Comparison of ENCODE assay signal across 8 mouse cellular contexts in genomic region chr9:31176379-31177130, GRCm38 (mm10). TPM values are rescaled to one million over a fixed set of nuclear protein-coding genes. Genes with fewer than 3 reads are reported as not detected.
DNase-seq lines count a peak whose midpoint lies in the region; ATAC-seq lines count a peak whose summit lies in the region.

No protein-coding gene starts in this region.

- no peaks in the 10 kb centered on the region for H3K9me3 ChIP-seq in embryonic facial prominence, embryonic 15.5 days (replicated peaks)
- H3K9me3 ChIP-seq in heart, embryonic 11.5 days (replicated peaks; ENCODE audit: control insufficient read depth, low read length) = no peaks in the 10 kb centered on the region
- no peaks in the 10 kb centered on the region for H3K9me3 ChIP-seq in lung, embryonic 15.5 days

- H3K4me2 ChIP-seq in embryonic facial prominence, embryonic 15.5 days (replicated peaks) = no peak overlapping the region
- H3K4me2 ChIP-seq in heart, embryonic 11.5 days = no peak overlapping the region
- no peak overlapping the region for H3K4me2 ChIP-seq in lung, embryonic 15.5 days

- H3K27ac ChIP-seq in embryonic facial prominence, embryonic 15.5 days (replicated peaks) = peak overlapping the region; percentile 48; the same call in 1 of the 2 replicates
- H3K27ac ChIP-seq in heart, embryonic 11.5 days (ENCODE audit: low read depth, low read length) = peak overlapping the region; percentile 29; the same call in 1 of the 2 replicates
- H3K27ac ChIP-seq in lung, embryonic 15.5 days = peak overlapping the region; percentile 74

- H3K4me1 ChIP-seq in embryonic facial prominence, embryonic 15.5 days = peaks cover 23% of the 10 kb centered on the region
- peaks cover 32% of the 10 kb centered on the region for H3K4me1 ChIP-seq in heart, embryonic 11.5 days (ENCODE audit: control insufficient read depth, insufficient read depth, low read length)
- peaks cover 33% of the 10 kb centered on the region for H3K4me1 ChIP-seq in lung, embryonic 15.5 days

- no peak overlapping the region for H3K4me3 ChIP-seq in embryonic facial prominence, embryonic 15.5 days (replicated peaks)
- no peak overlapping the region for H3K4me3 ChIP-seq in heart, embryonic 11.5 days (ENCODE audit: low read depth, low read length)
- H3K4me3 ChIP-seq in lung, embryonic 15.5 days = no peak overlapping the region

- H3K9ac ChIP-seq in embryonic facial prominence, embryonic 15.5 days = no peak overlapping the region
- H3K9ac ChIP-seq in heart, embryonic 11.5 days (ENCODE audit: low read depth, low read length) = no peak overlapping the region
- no peak overlapping the region for H3K9ac ChIP-seq in lung, embryonic 15.5 days

- DNase-seq in 416B (ENCODE audit: low read depth) = peak; percentile 92
- DNase-seq in adrenal gland, adult 8-10 months = peak; percentile 96
- peak; percentile 79 to 85 for DNase-seq in kidney, postnatal 25 days
- peak; percentile 62 for DNase-seq in skeletal muscle tissue, adult 2 months (ENCODE audit: low read depth, low spot score)
- DNase-seq in thymus, postnatal 36 days = no peak

- WGBS in embryonic facial prominence, embryonic 15.5 days = 73% methylated on average over 8 of the region's 8 CpGs
- 62% methylated on average over 8 of the region's 8 CpGs for WGBS in heart, embryonic 11.5 days (ENCODE audit: insufficient replicate concordance)
- 64% methylated on average over 8 of the region's 8 CpGs for WGBS in lung, embryonic 15.5 days

- peaks cover 16% of the 10 kb centered on the region; the same call in 1 of the 2 replicates for H3K36me3 ChIP-seq in embryonic facial prominence, embryonic 15.5 days
- peaks cover 2% of the 10 kb centered on the region; the same call in 1 of the 2 replicates for H3K36me3 ChIP-seq in heart, embryonic 11.5 days (ENCODE audit: control insufficient read depth, insufficient read depth, low read length)
- H3K36me3 ChIP-seq in lung, embryonic 15.5 days = peaks cover 9% of the 10 kb centered on the region; the same call in 1 of the 2 replicates

- ATAC-seq in embryonic facial prominence, embryonic 15.5 days (ENCODE audit: insufficient number of reproducible peaks, low FRiP score, low TSS enrichment, low read depth) = peak; percentile 76; the same call in 1 of the 2 replicates
- peak; percentile 46; the same call in 1 of the 2 replicates for ATAC-seq in heart, embryonic 11.5 days (replicated peaks; ENCODE audit: insufficient number of reproducible peaks, low FRiP score, low TSS enrichment)
- ATAC-seq in lung, embryonic 15.5 days (ENCODE audit: borderline replicate concordance, extremely low read depth, low FRiP score, low TSS enrichment) = peak; percentile 64

- H3K27me3 ChIP-seq in embryonic facial prominence, embryonic 15.5 days = no peaks in the 10 kb centered on the region
- H3K27me3 ChIP-seq in heart, embryonic 11.5 days (ENCODE audit: control insufficient read depth, insufficient read depth, low read length) = no peaks in the 10 kb centered on the region
- no peaks in the 10 kb centered on the region for H3K27me3 ChIP-seq in lung, embryonic 15.5 days

RNA-seq across cellular contexts. Expression of gene Aplp2, which starts 35.1 kb away (rescaled TPM):
- total RNA-seq in adrenal gland, adult 8-10 months (2022) = 100 to 1,000 TPM; 633 to 794 (median 714) TPM
- 287 and 290 TPM in 2 replicates for polyA plus RNA-seq in embryonic facial prominence, embryonic 15.5 days (2015; fragmentation: Nextera tagmentation; extraction: Ambion mirVana)
- polyA plus RNA-seq in heart, embryonic 11.5 days (2014; fragmentation: Nextera tagmentation; extraction: Ambion mirVana) = 271 and 345 TPM in 2 replicates
- polyA plus RNA-seq in lung, embryonic 15.5 days (2015; fragmentation: Nextera tagmentation; extraction: Ambion mirVana) = 446 and 476 TPM in 2 replicates

RNA-seq across cellular contexts. Expression of gene St14, which starts 44.9 kb away (rescaled TPM):
- total RNA-seq in adrenal gland, adult 8-10 months (2022) = 1 to 10 TPM in 1 of 4 experiments, under 1 TPM in 3; 0.65 to 1.1 (median 0.84) TPM
- 29.7 and 31.7 TPM in 2 replicates for polyA plus RNA-seq in embryonic facial prominence, embryonic 15.5 days (2015; fragmentation: Nextera tagmentation; extraction: Ambion mirVana)
- 0.63 and 0.96 TPM in 2 replicates for polyA plus RNA-seq in heart, embryonic 11.5 days (2014; fragmentation: Nextera tagmentation; extraction: Ambion mirVana)
- 48.1 and 50.9 TPM in 2 replicates for polyA plus RNA-seq in lung, embryonic 15.5 days (2015; fragmentation: Nextera tagmentation; extraction: Ambion mirVana)

Comparison
In these comparisons a context has a peak if more than half of its experiments do, and no peak if none do; other contexts are left out.
1. DNase-seq: peak in 416B (single experiment), adrenal gland, adult 8-10 months (single experiment), kidney, postnatal 25 days (2 of 2) and skeletal muscle tissue, adult 2 months (single experiment); none in thymus, postnatal 36 days (0 of 2).
2. RNA of gene St14, which starts 44.9 kb away (polyA plus RNA-seq): 48.1 to 50.9 TPM in lung, embryonic 15.5 days and 29.7 to 31.7 TPM in embryonic facial prominence, embryonic 15.5 days; 0.63 to 0.96 TPM in heart, embryonic 11.5 days; every median in the first group is over 10 times any median in the second.
3. Peak in every context shown above with its lines, with median percentiles within 50 percentile points of each other: ATAC-seq and H3K27ac ChIP-seq.